Mouse (Mus musculus) Patski (cell line): ENCODE results near the gene Nppc. TPM values are rescaled to one million over a fixed set of nuclear protein-coding genes. Genes with fewer than 3 reads are reported as not detected.

Experiments used
- ATAC-seq: fragments of 100-300 bp; one replicate; pipeline ENCODE4 v1.8.0; 2021
- CTCF ChIA-PET: fragments of 350-600 bp; sonication (Branson Sonifier 250); formaldehyde crosslinking; loops from one replicate; lab custom pipeline; 2022; ENCODE audit warnings: inconsistent platforms; lab: Charles Lee
- POLR2A ChIA-PET: fragments of 350-600 bp; sonication (Branson Sonifier 250); formaldehyde crosslinking; loops from one replicate; lab custom pipeline; 2022; ENCODE audit warnings: antibody characterized with exemption, inconsistent platforms; lab: Charles Lee
- DNase-seq: peaks from one replicate; pipeline ENCODE4 v3.0.0-alpha.2; 2011; ENCODE audit warnings: low read depth, low spot score
- H3K27me3 ChIP-seq: fragments of 371-371 bp; one replicate; pipeline ENCODE4 v1.5.1; 2021
- CTCF ChIP-seq: fragments of 100-300 bp; IDR thresholded peaks from one replicate; pipeline ENCODE4 v1.5.1; 2021
- in situ Hi-C: fragments of 300-500 bp; cut with MboI; formaldehyde crosslinking; loops from 3 replicates; pipeline ENCODE4 v1.11.1; 2018; ENCODE audit warnings: low pct_unique_long_range_greater_than_20kb, mixed read lengths
- polyA plus RNA-seq: library from polyadenylated mRNA; unstranded; gene quantifications from one replicate; pipeline ENCODE4 v1.2.3, GENCODE M21; 2021

The Nppc gene
- 0.14 TPM for polyA plus RNA-seq

DNA sequence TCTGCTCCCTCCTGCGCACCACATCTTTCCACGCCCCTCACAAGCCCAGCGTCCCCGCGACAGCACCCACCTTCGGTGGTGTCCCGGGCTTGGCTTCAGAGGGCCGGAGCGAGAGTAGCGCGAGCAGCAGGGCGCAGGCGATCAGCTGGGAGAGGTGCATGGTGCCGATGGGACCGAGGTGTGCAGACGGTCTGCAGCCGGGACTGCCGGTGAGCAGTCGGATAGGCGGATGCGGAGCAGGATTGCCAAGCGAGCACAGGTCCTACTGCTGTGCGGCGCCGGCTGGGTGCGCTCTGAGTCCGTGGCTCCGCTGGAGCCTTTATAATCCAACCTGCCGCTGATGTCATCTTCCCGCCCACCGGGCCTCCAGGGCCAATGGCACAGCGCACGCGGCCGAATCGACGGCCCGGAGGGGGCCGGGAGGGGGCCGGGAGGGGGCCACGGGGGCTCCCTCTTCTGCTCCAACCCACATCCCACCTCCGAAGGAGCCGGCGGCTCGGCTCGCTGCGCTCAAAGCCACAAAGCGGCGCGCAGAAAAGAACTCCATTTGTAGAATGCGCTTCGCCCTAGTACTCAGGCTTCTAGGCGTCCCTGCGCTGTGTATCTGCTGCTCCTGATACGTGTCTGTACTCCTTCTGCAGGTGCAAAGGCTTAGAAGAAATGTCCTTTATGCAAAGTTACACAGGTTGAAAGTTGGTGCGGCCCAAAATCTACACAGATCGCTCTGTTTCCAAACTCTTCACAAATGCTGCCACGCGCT lies at the start of gene Nppc:
Gene Nppc (minus strand): TSS at position 293 of the 760 bp plus-strand sequence.
- CTCF ChIA-PET: interaction anchor here (0.9 to 2.4 kb wide), 6 partner anchors 11 to 376 kb away, joined by 3 to 15 read pairs (median 4); no protein-coding TSS in a partner anchor
- in situ Hi-C loops: no loop called here
- POLR2A ChIA-PET: no interaction called here
- ATAC-seq (peak; percentile 33), DNase-seq (no peak)
- peaks cover 46% of the 10 kb centered on the region for H3K27me3 ChIP-seq
- TF ChIP-seq CTCF: no peak

DNA sequence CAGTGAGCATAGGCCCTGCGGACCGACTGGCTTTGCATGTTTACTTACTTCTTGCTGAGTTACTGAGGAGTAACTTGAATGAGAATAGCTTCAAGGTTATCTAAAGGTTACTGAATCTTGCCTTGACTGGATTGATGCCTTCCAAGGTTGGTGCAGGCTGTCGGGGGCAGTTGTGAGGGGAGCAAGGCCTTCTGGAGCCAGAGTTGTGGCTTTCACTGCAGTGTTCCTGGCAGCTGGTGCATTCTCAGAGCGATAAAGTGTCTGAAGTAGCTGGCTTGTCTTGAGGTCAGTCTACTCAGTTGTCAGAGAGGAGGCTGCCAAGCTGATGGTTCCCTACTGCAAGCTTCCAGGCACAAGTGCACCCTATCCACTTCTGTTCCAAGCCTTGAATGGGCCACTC lies 49.0 kb upstream of the Nppc start:
- in situ Hi-C loops: no loop called here
- ChIA-PET CTCF (interaction anchor here (1.5 kb wide), 1 partner anchor 15 kb away, joined by 4 read pairs; no protein-coding TSS in a partner anchor), POLR2A (interaction anchor here (0.7 kb wide), 1 partner anchor 178 kb away, joined by 3 read pairs; no protein-coding TSS in a partner anchor)
- TF ChIP-seq CTCF: no peak
- no peak for DNase-seq
- no peaks in the 10 kb centered on the region for H3K27me3 ChIP-seq
- no peak for ATAC-seq

DNA sequence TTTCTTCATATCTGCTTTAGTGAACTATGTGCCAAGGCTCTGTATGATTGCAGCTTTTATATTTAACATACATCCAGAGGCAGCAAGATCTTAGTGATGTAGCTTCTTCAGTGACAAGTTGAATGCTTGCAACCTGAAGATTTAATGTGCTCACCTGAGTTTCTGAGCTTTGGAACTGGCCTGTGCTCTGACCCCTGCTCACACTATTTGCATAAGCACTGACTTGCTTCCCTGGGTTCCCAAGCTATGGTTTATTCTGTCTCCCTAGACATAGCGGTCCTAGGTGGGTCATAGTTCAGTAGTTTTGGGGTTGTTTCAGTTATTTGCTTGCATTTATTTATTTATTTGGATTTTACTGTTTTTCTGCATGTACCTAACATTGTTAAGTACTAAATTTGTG lies 47.8 kb upstream of the Nppc start:
- POLR2A ChIA-PET: interaction anchor here (0.5 kb wide), 1 partner anchor 266 kb away, joined by 3 read pairs; no protein-coding TSS in a partner anchor
- no peak for ATAC-seq
- H3K27me3 ChIP-seq: no peaks in the 10 kb centered on the region
- in situ Hi-C loops: no loop called here
- CTCF ChIA-PET: interaction anchor here (0.9 to 1.2 kb wide), 3 partner anchors 9 to 323 kb away, joined by 3 read pairs; no protein-coding TSS in a partner anchor
- no peak for DNase-seq
- no peak for TF ChIP-seq CTCF

DNA sequence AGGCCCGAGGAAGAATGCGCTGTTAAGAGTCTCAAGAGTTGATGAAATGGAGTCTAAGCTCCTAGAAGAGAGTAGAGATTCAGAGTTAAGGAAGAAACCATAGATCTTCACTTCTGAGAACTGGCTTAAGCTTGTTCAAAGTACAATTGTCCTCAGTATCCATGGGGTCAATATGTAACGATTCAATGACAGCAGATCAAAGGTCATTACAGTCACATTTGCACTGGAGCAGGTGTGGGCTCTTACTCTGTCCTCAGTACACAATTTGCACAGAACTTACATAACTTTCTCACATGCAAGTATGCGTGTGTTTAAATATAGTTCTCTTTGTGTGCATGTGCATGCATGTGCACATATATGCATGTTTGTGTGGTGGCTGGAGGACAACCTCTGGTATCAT lies 42.7 kb upstream of the Nppc start:
- DNase-seq (no peak), ATAC-seq (no peak)
- ChIA-PET CTCF (no interaction called here), POLR2A (no interaction called here)
- H3K27me3 ChIP-seq: no peaks in the 10 kb centered on the region
- in situ Hi-C loops: no loop called here
- no peak for TF ChIP-seq CTCF

DNA sequence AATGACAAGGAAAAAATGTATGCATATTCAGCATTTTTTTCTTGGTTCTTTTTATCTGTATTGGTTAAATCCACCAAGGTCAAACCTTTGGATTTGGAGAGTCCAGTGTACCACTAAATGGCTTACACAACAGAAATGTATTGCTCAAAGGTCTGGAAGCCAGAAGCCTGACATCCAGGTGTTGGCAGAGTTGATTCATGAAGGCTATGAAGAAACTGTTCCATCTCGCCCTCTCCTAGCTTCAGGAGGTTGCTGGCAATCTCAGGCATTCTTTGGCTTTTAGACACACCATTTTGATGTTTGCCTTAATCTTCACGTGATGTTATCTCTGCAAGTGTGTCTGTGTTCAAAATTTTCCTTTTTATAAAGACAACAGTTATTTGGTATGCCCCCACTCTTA lies 41.7 kb upstream of the Nppc start:
- ATAC-seq (no peak), DNase-seq (no peak)
- in situ Hi-C loops: no loop called here
- ChIA-PET CTCF (interaction anchor here (1.1 kb wide), 1 partner anchor 282 kb away, joined by 3 read pairs; no protein-coding TSS in a partner anchor), POLR2A (no interaction called here)
- no peak for TF ChIP-seq CTCF
- H3K27me3 ChIP-seq: no peaks in the 10 kb centered on the region

DNA sequence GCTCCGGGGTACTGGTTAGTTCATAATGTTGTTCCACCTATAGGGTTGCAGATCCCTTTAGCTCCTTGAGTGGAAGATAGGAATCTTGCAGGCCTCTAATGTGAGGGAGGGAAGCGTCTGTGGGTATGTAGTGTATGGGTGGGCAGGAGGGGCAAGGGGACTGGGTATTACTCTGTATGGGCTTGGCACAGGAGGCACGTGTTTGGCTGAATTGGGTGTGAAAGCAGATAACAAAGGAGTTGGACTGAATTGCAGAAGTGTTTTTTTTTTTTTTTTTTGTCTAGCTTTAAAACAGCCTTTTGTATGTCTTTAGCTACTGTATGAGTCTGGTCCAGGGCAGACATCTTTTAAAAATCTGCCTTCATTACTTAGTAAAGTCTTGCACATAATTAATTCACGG lies 39.2 kb upstream of the Nppc start:
- no peak for TF ChIP-seq CTCF
- ChIA-PET CTCF (interaction anchor here (1.6 kb wide), 1 partner anchor 8 kb away, joined by 3 read pairs; no protein-coding TSS in a partner anchor), POLR2A (interaction anchor here (0.6 kb wide), 1 partner anchor 40 kb away, joined by 3 read pairs; no protein-coding TSS in a partner anchor)
- DNase-seq (no peak), ATAC-seq (no peak)
- H3K27me3 ChIP-seq: no peaks in the 10 kb centered on the region
- in situ Hi-C loops: no loop called here

DNA sequence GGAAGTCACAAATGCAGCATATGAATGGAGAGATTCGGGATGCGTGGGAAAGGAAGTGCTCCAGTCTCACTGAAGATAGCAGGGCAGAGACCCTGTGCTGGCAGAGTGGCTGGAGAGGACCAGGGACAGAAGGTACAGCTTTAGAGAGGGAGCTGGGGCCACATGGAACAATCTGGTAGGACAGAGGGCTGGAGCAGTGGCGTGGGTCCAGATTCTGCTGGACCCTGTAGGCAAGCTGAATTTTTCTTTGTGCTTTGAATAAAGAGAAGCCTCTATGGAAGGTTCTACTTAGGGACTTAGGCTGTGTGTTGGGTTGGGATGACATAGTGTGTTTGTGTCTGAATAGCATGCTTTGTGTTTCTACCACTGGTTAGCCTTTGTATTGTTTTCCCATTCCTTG lies 35.1 kb upstream of the Nppc start:
- ChIA-PET CTCF (no interaction called here), POLR2A (no interaction called here)
- ATAC-seq: no peak
- H3K27me3 ChIP-seq: no peaks in the 10 kb centered on the region
- no peak for DNase-seq
- in situ Hi-C loops: no loop called here
- no peak for TF ChIP-seq CTCF

DNA sequence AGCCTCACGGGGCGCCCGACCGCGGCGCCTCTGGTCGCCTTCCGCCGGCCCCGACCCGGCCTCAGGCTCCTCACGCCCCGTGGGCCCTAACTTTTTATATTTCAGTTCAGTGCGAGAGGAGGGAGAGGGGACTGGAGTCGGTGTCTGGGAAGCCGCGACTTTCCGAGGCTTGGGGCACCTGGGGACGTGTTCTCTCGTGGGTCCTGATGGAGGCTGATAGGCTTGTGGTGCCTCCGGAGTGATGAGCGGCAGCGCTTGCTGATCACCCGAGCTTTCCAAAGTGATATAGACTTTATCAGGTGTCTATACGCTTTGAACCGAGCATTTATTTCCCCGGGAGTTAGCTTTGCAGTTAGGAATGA lies 33.6 kb upstream of the Nppc start:
- no peak for TF ChIP-seq CTCF
- ChIA-PET CTCF (no interaction called here), POLR2A (interaction anchor here (1.4 kb wide), 1 partner anchor 13 kb away, joined by 5 read pairs; no protein-coding TSS in a partner anchor)
- in situ Hi-C loops: no loop called here
- ATAC-seq (no peak), DNase-seq (no peak)
- no peaks in the 10 kb centered on the region for H3K27me3 ChIP-seq

DNA sequence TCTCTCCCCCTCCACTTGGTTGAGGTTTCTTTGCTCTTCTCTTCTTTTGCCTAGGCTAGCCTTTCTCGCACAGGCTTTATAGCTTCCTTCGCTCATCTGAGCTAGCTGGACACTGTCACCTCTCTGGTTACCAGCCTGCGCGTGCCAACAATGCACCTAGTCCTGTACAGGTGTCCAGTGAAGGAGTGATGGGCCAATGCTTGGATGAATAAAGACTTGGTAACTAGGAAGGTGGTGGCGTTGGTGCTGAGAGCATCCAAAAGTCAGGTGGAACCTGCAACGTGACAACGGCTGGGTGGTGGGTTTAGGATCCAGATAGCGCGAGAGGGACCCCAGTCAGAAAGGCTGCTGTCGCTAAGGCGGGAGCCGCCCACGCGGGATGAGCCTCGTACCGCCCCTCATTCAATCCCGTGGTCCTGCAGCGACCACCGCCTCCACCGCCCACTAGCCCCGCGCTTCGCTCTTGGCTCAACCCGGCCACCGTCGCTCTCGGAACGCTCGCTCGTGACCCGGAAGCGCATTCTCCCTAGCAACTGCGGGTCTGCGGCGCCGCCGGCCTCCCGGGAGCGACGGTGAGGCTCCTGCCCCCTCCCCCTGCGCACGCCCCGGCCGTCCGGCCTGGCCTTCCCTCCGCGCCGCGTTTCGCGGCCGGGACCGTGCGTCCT lies 33.1 kb upstream of the Nppc start, which contains the start of gene Dis3l2:
Gene Dis3l2 (plus strand): TSS at position 509 of the 665 bp plus-strand sequence.
- no peak for TF ChIP-seq CTCF
- peak; percentile 74 for ATAC-seq
- POLR2A ChIA-PET: no interaction called here
- DNase-seq: peak; percentile 22
- in situ Hi-C loops: no loop called here
- CTCF ChIA-PET: interaction anchor here (1.4 kb wide), 1 partner anchor 337 kb away, joined by 4 read pairs; no protein-coding TSS in a partner anchor
- no peaks in the 10 kb centered on the region for H3K27me3 ChIP-seq

DNA sequence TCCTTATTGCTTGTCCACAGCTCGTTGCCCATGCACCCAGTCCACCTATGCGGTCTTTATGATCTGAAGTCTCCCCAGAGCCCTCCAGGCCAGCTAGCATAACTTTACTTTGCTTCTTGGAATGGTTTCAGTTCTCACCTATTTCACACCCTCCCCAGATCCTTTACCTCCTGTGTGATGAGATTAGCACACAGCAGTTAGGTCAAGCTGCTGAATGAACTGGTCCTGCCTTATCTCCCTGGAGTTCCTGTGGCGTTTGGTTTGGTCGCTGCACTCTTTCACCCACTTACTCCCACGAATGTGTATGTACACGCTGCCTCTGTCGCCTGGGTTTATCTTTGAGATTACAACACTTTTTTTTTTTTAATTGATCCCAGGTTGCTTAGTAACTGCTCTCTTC lies 30.0 kb upstream of the Nppc start:
- ATAC-seq (no peak), DNase-seq (no peak)
- in situ Hi-C loops: no loop called here
- CTCF ChIA-PET: no interaction called here
- POLR2A ChIA-PET: no interaction called here
- peaks cover 6% of the 10 kb centered on the region for H3K27me3 ChIP-seq
- no peak for TF ChIP-seq CTCF
